Mouse (Mus musculus): ENCODE data around the gene Srsf2. TPM values are rescaled to one million over a fixed set of nuclear protein-coding genes. Genes with fewer than 3 reads are reported as not detected.

Gene Srsf2
- total RNA-seq, 1 experiment, result 361 TPM

DNA sequence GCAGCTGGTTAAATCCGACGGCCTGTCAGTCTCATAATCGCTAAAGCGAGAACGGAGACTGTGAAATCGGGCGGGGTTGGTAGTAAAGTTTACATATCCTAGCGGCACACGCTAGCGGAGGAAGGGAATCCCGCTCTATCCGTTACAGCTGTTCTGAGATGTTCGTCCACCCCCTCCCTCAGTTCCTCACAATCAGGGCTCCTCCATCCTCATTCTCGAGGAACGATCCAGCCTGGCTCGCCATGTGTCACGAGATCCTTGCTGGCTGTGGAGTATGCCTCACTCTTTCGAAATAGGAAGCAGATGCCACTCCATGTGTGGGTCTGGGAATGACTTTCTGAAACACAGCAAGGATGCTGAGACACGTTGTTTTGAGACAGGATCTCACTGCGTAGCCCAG is 21.1 kb upstream of the Srsf2 start:
- no peak overlapping the region for H3K4me3 ChIP-seq (ENCODE audit: insufficient read depth in 1 of 2, low read depth in 1 of 2, low read length in 2 of 2, poor library complexity in 1 of 2, severe bottlenecking in 1 of 2)
- no peak overlapping the region for H3K9ac ChIP-seq (ENCODE audit: insufficient read depth, low read depth, low read length, poor library complexity, severe bottlenecking)
- H3K36me3 ChIP-seq (ENCODE audit: control insufficient read depth, insufficient read depth, low read length, poor library complexity, severe bottlenecking), result peaks cover 4% of the 10 kb centered on the region; the same call in 1 of the 2 replicates
- no peaks in the 10 kb centered on the region for H3K9me3 ChIP-seq (ENCODE audit: control insufficient read depth, insufficient read depth, low read depth, low read length)
- DNase-seq (ENCODE audit: low read depth, low spot score), result no peak
- in situ Hi-C loops (cut with MboI; ENCODE audit: low sequenced_read_pairs in 2 of 2, unreplicated experiment in 2 of 2), result no loop called here
- TF ChIP-seq HCFC1 (IDR thresholded peaks at IDR 0.05; ENCODE audit: borderline replicate concordance, insufficient read depth, low read length), result no peak
- H3K27ac ChIP-seq (ENCODE audit: insufficient read depth, low read depth, low read length, poor library complexity, severe bottlenecking), result no peak overlapping the region
- peaks cover 0 to 2% of the 10 kb centered on the region in 2 experiments; a peak in 1 of 4 replicates for H3K4me1 ChIP-seq (ENCODE audit: control insufficient read depth in 2 of 2, insufficient read depth in 2 of 2, low read length in 2 of 2, poor library complexity in 1 of 2)

DNA sequence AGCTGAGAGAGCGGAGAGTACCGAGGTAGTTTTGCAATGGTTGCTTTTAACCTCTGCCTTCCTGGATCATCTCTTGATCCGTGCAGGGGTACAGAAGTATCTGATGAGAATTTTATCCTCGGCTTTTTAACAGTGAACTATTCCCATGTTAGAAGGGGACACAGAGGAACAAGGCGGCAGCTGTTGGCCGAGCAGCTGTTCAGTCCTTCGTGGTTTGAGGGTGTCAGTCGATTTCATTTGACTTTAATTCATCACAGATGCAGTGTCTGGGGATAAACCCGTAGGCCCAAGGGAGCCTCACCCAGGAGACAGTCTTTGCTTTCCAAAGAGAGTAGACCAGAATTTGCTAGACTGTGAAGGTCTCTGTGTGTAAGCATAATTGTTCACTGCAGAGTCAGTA is 18.6 kb upstream of the Srsf2 start:
- Histone ChIP-seq H3K9me3 (ENCODE audit: control insufficient read depth, insufficient read depth, low read depth, low read length) (no peaks in the 10 kb centered on the region), H3K36me3 (ENCODE audit: control insufficient read depth, insufficient read depth, low read length, poor library complexity, severe bottlenecking) (peaks cover 4% of the 10 kb centered on the region; the same call in 1 of the 2 replicates), H3K9ac (ENCODE audit: insufficient read depth, low read depth, low read length, poor library complexity, severe bottlenecking) (no peak overlapping the region), H3K4me1 (ENCODE audit: control insufficient read depth in 2 of 2, insufficient read depth in 2 of 2, low read length in 2 of 2, poor library complexity in 1 of 2) (peaks cover 0 to 2% of the 10 kb centered on the region in 2 experiments; a peak in 1 of 4 replicates), H3K4me3 (ENCODE audit: insufficient read depth in 1 of 2, low read depth in 1 of 2, low read length in 2 of 2, poor library complexity in 1 of 2, severe bottlenecking in 1 of 2) (no peak overlapping the region), H3K27ac (ENCODE audit: insufficient read depth, low read depth, low read length, poor library complexity, severe bottlenecking) (no peak overlapping the region)
- TF ChIP-seq ZC3H11A (IDR thresholded peaks at IDR 0.05; ENCODE audit: borderline replicate concordance, low read depth, low read length) (no peak), MAFK (IDR thresholded peaks at IDR 0.05; ENCODE audit: insufficient read depth, low read depth, low read length) (no peak), CHD2 (IDR thresholded peaks at IDR 0.05; ENCODE audit: low read depth, low read length) (no peak), ZNF384 (IDR thresholded peaks at IDR 0.05; ENCODE audit: low read depth, low read length) (no peak), HCFC1 (IDR thresholded peaks at IDR 0.05; ENCODE audit: borderline replicate concordance, insufficient read depth, low read length) (no peak)
- DNase-seq (ENCODE audit: low read depth, low spot score), result no peak
- in situ Hi-C loops (cut with MboI; ENCODE audit: low sequenced_read_pairs in 2 of 2, unreplicated experiment in 2 of 2), result no loop called here

DNA sequence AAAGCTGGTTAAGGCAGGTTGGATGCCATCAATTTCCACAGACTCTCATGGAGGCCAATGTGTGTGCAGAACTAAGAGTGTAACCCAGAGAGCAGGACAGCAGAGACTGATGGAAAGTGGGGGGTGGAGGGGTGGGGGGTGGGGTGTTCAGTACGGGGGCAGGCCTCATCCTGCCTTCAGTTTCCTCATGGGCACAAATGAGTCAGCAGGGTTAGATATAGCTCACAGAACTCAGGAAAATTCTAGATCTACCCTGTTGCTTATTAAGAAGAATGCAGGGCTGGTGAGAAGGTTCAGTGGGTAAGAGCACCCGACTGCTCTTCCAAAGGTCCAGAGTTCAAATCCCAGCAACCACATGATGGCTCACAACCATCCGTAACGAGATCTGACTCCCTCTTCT is 16.7 kb upstream of the Srsf2 start:
- H3K4me3 ChIP-seq (ENCODE audit: insufficient read depth in 1 of 2, low read depth in 1 of 2, low read length in 2 of 2, poor library complexity in 1 of 2, severe bottlenecking in 1 of 2), result no peak overlapping the region
- H3K36me3 ChIP-seq (ENCODE audit: control insufficient read depth, insufficient read depth, low read length, poor library complexity, severe bottlenecking), result peaks cover 12% of the 10 kb centered on the region; the same call in 1 of the 2 replicates
- no peak overlapping the region for H3K9ac ChIP-seq (ENCODE audit: insufficient read depth, low read depth, low read length, poor library complexity, severe bottlenecking)
- peaks cover 0 to 7% of the 10 kb centered on the region in 2 experiments; a peak in 2 of 4 replicates for H3K4me1 ChIP-seq (ENCODE audit: control insufficient read depth in 2 of 2, insufficient read depth in 2 of 2, low read length in 2 of 2, poor library complexity in 1 of 2)
- H3K27ac ChIP-seq (ENCODE audit: insufficient read depth, low read depth, low read length, poor library complexity, severe bottlenecking), result no peak overlapping the region
- no peaks in the 10 kb centered on the region for H3K9me3 ChIP-seq (ENCODE audit: control insufficient read depth, insufficient read depth, low read depth, low read length)
- DNase-seq (ENCODE audit: low read depth, low spot score), result no peak
- no peak for TF ChIP-seq MAFK (IDR thresholded peaks at IDR 0.05; ENCODE audit: insufficient read depth, low read depth, low read length)
- no peak for TF ChIP-seq ZNF384 (IDR thresholded peaks at IDR 0.05; ENCODE audit: low read depth, low read length)
- no peak for TF ChIP-seq HCFC1 (IDR thresholded peaks at IDR 0.05; ENCODE audit: borderline replicate concordance, insufficient read depth, low read length)
- no peak for TF ChIP-seq ZC3H11A (IDR thresholded peaks at IDR 0.05; ENCODE audit: borderline replicate concordance, low read depth, low read length)
- TF ChIP-seq CHD2 (IDR thresholded peaks at IDR 0.05; ENCODE audit: low read depth, low read length), result no peak
- in situ Hi-C loops (cut with MboI; ENCODE audit: low sequenced_read_pairs in 2 of 2, unreplicated experiment in 2 of 2), result no loop called here

DNA sequence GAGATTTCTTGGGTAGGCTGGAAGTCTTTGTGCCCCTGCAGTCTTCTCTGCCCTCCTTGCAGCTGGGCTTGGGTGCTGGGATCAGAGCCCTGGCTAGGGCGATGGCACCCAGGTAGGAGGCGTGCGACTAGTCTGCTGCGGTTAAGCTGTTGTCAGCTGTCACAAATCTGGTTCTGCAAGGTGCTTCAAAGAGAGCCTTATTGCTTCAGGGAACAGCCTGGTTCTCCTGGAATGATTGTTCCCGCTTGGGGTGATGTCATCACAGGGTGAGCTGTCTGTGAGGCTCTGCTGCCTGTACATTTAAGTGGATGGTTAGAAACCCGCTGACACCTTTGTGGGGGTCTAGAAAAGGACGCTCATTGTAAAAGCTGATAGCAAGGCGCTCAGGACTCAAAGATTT is 16.3 kb upstream of the Srsf2 start:
- Histone ChIP-seq H3K9me3 (ENCODE audit: control insufficient read depth, insufficient read depth, low read depth, low read length) (no peaks in the 10 kb centered on the region), H3K4me1 (ENCODE audit: control insufficient read depth in 2 of 2, insufficient read depth in 2 of 2, low read length in 2 of 2, poor library complexity in 1 of 2) (peaks cover 0 to 9% of the 10 kb centered on the region in 2 experiments; a peak in 2 of 4 replicates), H3K27ac (ENCODE audit: insufficient read depth, low read depth, low read length, poor library complexity, severe bottlenecking) (no peak overlapping the region), H3K36me3 (ENCODE audit: control insufficient read depth, insufficient read depth, low read length, poor library complexity, severe bottlenecking) (peaks cover 12% of the 10 kb centered on the region; the same call in 1 of the 2 replicates), H3K9ac (ENCODE audit: insufficient read depth, low read depth, low read length, poor library complexity, severe bottlenecking) (no peak overlapping the region), H3K4me3 (ENCODE audit: insufficient read depth in 1 of 2, low read depth in 1 of 2, low read length in 2 of 2, poor library complexity in 1 of 2, severe bottlenecking in 1 of 2) (no peak overlapping the region)
- in situ Hi-C loops (cut with MboI; ENCODE audit: low sequenced_read_pairs in 2 of 2, unreplicated experiment in 2 of 2), result no loop called here
- no peak for DNase-seq (ENCODE audit: low read depth, low spot score)
- TF ChIP-seq CHD2 (IDR thresholded peaks at IDR 0.05; ENCODE audit: low read depth, low read length) (no peak), HCFC1 (IDR thresholded peaks at IDR 0.05; ENCODE audit: borderline replicate concordance, insufficient read depth, low read length) (no peak), ZNF384 (IDR thresholded peaks at IDR 0.05; ENCODE audit: low read depth, low read length) (no peak), ZC3H11A (IDR thresholded peaks at IDR 0.05; ENCODE audit: borderline replicate concordance, low read depth, low read length) (no peak), MAFK (IDR thresholded peaks at IDR 0.05; ENCODE audit: insufficient read depth, low read depth, low read length) (no peak)

DNA sequence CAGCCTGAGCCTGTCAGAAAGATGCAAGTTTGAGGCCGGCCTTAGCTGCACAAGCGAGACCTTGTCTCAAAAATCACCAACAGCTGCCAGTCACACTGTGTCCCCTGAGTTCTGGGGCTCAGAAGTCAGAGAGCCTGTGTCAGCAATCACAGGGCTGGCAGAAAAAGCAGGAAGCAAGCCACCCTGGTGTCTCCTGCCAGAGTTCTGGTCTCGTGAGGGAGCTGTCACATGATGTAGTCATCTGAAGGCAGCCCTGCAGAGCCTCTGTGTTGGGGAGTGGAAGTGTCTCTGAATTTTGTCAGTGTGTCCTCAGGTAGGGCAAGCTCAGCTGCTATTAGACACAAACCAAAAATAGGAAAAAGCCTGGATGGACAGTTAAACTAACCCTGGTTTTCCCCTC is 15.2 kb upstream of the Srsf2 start:
- H3K36me3 ChIP-seq (ENCODE audit: control insufficient read depth, insufficient read depth, low read length, poor library complexity, severe bottlenecking), result peaks cover 8% of the 10 kb centered on the region; the same call in 1 of the 2 replicates
- H3K4me1 ChIP-seq (ENCODE audit: control insufficient read depth in 2 of 2, insufficient read depth in 2 of 2, low read length in 2 of 2, poor library complexity in 1 of 2), result peaks cover 0 to 13% of the 10 kb centered on the region in 2 experiments; a peak in 3 of 4 replicates
- H3K27ac ChIP-seq (ENCODE audit: insufficient read depth, low read depth, low read length, poor library complexity, severe bottlenecking), result no peak overlapping the region
- H3K9me3 ChIP-seq (ENCODE audit: control insufficient read depth, insufficient read depth, low read depth, low read length), result no peaks in the 10 kb centered on the region
- in situ Hi-C loops (cut with MboI; ENCODE audit: low sequenced_read_pairs in 2 of 2, unreplicated experiment in 2 of 2), result no loop called here
- H3K9ac ChIP-seq (ENCODE audit: insufficient read depth, low read depth, low read length, poor library complexity, severe bottlenecking), result no peak overlapping the region
- TF ChIP-seq MAFK (IDR thresholded peaks at IDR 0.05; ENCODE audit: insufficient read depth, low read depth, low read length), result no peak
- TF ChIP-seq ZC3H11A (IDR thresholded peaks at IDR 0.05; ENCODE audit: borderline replicate concordance, low read depth, low read length), result no peak
- TF ChIP-seq CHD2 (IDR thresholded peaks at IDR 0.05; ENCODE audit: low read depth, low read length), result no peak
- TF ChIP-seq HCFC1 (IDR thresholded peaks at IDR 0.05; ENCODE audit: borderline replicate concordance, insufficient read depth, low read length), result no peak
- TF ChIP-seq ZNF384 (IDR thresholded peaks at IDR 0.05; ENCODE audit: low read depth, low read length), result no peak
- no peak overlapping the region for H3K4me3 ChIP-seq (ENCODE audit: insufficient read depth in 1 of 2, low read depth in 1 of 2, low read length in 2 of 2, poor library complexity in 1 of 2, severe bottlenecking in 1 of 2)
- DNase-seq (ENCODE audit: low read depth, low spot score), result no peak

All from ES-E14 (cell line).